Mouse (Mus musculus): Measurements from ENCODE around the gene Fndc3b.

Gene Fndc3b

GRCm38 (mm10) chr3:27557100-27558004 lies 153.8 kb downstream of the Fndc3b start:
- DNase-seq (ENCODE audit: low read depth, low spot score): no peak

- DNase-seq (ENCODE audit: low read depth, low spot score): no peak
Measured at GRCm38 (mm10) chr3:27555401-27555940, 155.6 kb downstream of the Fndc3b start.

GRCm38 (mm10) chr3:27554325-27554724 lies 156.8 kb downstream of the Fndc3b start:
- no peak for DNase-seq (ENCODE audit: low read depth, low spot score)

GRCm38 (mm10) chr3:27553781-27554180 lies 157.3 kb downstream of the Fndc3b start:
- DNase-seq (ENCODE audit: low read depth, low spot score): no peak

- DNase-seq (ENCODE audit: low read depth, low spot score): no peak
Measured at GRCm38 (mm10) chr3:27551005-27551404, 160.1 kb downstream of the Fndc3b start.

GRCm38 (mm10) chr3:27550409-27550808 lies 160.7 kb downstream of the Fndc3b start:
- no peak for DNase-seq (ENCODE audit: low read depth, low spot score)

GRCm38 (mm10) chr3:27545651-27546050 lies 165.5 kb downstream of the Fndc3b start:
- DNase-seq (ENCODE audit: low read depth, low spot score): no peak

- DNase-seq (ENCODE audit: low read depth, low spot score): no peak
Measured at GRCm38 (mm10) chr3:27544061-27544460, 167.0 kb downstream of the Fndc3b start.

- no peak for DNase-seq (ENCODE audit: low read depth, low spot score)
Measured at GRCm38 (mm10) chr3:27541841-27542240, 169.3 kb downstream of the Fndc3b start.

- DNase-seq (ENCODE audit: low read depth, low spot score): no peak
Measured at GRCm38 (mm10) chr3:27541181-27541580, 169.9 kb downstream of the Fndc3b start.

- no peak for DNase-seq (ENCODE audit: low read depth, low spot score)
Measured at GRCm38 (mm10) chr3:27534208-27534607, 176.9 kb downstream of the Fndc3b start.

- no peak for DNase-seq (ENCODE audit: low read depth, low spot score)
Measured at GRCm38 (mm10) chr3:27533721-27534120, 177.4 kb downstream of the Fndc3b start.

GRCm38 (mm10) chr3:27531993-27532392 lies 179.1 kb downstream of the Fndc3b start:
- DNase-seq (ENCODE audit: low read depth, low spot score): no peak

GRCm38 (mm10) chr3:27530370-27530769 lies 180.7 kb downstream of the Fndc3b start:
- DNase-seq (ENCODE audit: low read depth, low spot score): no peak

- no peak for DNase-seq (ENCODE audit: low read depth, low spot score)
Measured at GRCm38 (mm10) chr3:27529221-27530051, 181.7 kb downstream of the Fndc3b start.

- no peak for DNase-seq (ENCODE audit: low read depth, low spot score)
Measured at GRCm38 (mm10) chr3:27526991-27527390, 184.1 kb downstream of the Fndc3b start.

GRCm38 (mm10) chr3:27523176-27523936 lies 187.8 kb downstream of the Fndc3b start:
- DNase-seq (ENCODE audit: low read depth, low spot score): no peak

GRCm38 (mm10) chr3:27520391-27520790 lies 190.7 kb downstream of the Fndc3b start:
- no peak for DNase-seq (ENCODE audit: low read depth, low spot score)

GRCm38 (mm10) chr3:27519481-27519880 lies 191.6 kb downstream of the Fndc3b start:
- no peak for DNase-seq (ENCODE audit: low read depth, low spot score)

GRCm38 (mm10) chr3:27518935-27519334 lies 192.2 kb downstream of the Fndc3b start:
- DNase-seq (ENCODE audit: low read depth, low spot score): no peak

GRCm38 (mm10) chr3:27516536-27516935 lies 194.6 kb downstream of the Fndc3b start:
- DNase-seq (ENCODE audit: low read depth, low spot score): no peak

All from CD4-positive helper T cell, adult 2 months (primary cell).